Mouse (Mus musculus) heart, embryonic 14.5 days (tissue): ENCODE measurements at regions not wholly inside any gene's neighbourhood (a gene's known extent, or its start where the extent isn't known, plus 50 kb on each side); places are given as distances from the start of the nearest gene placed in this dataset.

Source experiments
- ATAC-seq: fragments of 200-750 bp; cut with Nextera tagmentation; 2 replicates; pipeline ENCODE4 v1.8.0; 2017; ENCODE audit warnings: low read depth, moderate TSS enrichment; ENCODE audit not compliant: insufficient number of reproducible peaks, insufficient read depth, low FRiP score
- H3K27ac ChIP-seq, 2 experiments: fragments of 200-500 bp in 1 of 2; fragments of 300-500 bp in 1 of 2; sonication (generic) in 1 of 2; replicated peaks in 1 of 2; 2 replicates each; pipeline ENCODE4 v1.5.1; 2012 to 2014; ENCODE audit warnings: low read depth in 2 of 2, low read length in 2 of 2, control low read depth in 1 of 2, mild to moderate bottlenecking in 1 of 2, mixed read lengths in 1 of 2; ENCODE audit not compliant: control insufficient read depth in 1 of 2, insufficient read depth in 1 of 2
- H3K27me3 ChIP-seq: fragments of 300-500 bp; sonication (generic); 2 replicates; pipeline ENCODE4 v1.6.1; 2014; ENCODE audit warnings: mild to moderate bottlenecking, low read length, control low read depth; ENCODE audit not compliant: control insufficient read depth, insufficient read depth
- H3K36me3 ChIP-seq: fragments of 300-500 bp; sonication (generic); 2 replicates; pipeline ENCODE4 v1.6.1; 2014; ENCODE audit warnings: mild to moderate bottlenecking, control low read depth, low read length, mixed read lengths; ENCODE audit not compliant: control insufficient read depth, insufficient read depth
- H3K4me1 ChIP-seq, 2 experiments: fragments of 200-500 bp in 1 of 2; fragments of 300-500 bp in 1 of 2; sonication (generic) in 1 of 2; 2 replicates each; pipeline ENCODE4 v1.6.1; 2012 to 2014; ENCODE audit warnings: low read length in 2 of 2, control low read depth in 1 of 2, mixed read lengths in 1 of 2; ENCODE audit not compliant: control insufficient read depth in 2 of 2, insufficient read depth in 2 of 2
- H3K4me2 ChIP-seq: fragments of 300-500 bp; sonication (generic); 2 replicates; pipeline ENCODE4 v1.6.1; 2014; ENCODE audit warnings: mild to moderate bottlenecking, low read length
- H3K4me3 ChIP-seq, 2 experiments: fragments of 200-500 bp in 1 of 2; fragments of 300-500 bp in 1 of 2; sonication (generic) in 1 of 2; 2 replicates each; pipeline ENCODE4 v1.5.1; 2012 to 2014; ENCODE audit warnings: low read length in 2 of 2, mild to moderate bottlenecking in 2 of 2, control low read depth in 1 of 2, low read depth in 1 of 2, moderate library complexity in 1 of 2; ENCODE audit not compliant: control insufficient read depth in 1 of 2, insufficient read depth in 1 of 2
- H3K9ac ChIP-seq: fragments of 300-500 bp; sonication (generic); 2 replicates; pipeline ENCODE4 v1.6.1; 2014; ENCODE audit warnings: mild to moderate bottlenecking, low read length
- H3K9me3 ChIP-seq: fragments of 300-500 bp; sonication (generic); 2 replicates; pipeline ENCODE4 v1.6.1; 2016; ENCODE audit warnings: low read length, control low read depth; ENCODE audit not compliant: control insufficient read depth
- WGBS: fragments of 180-500 bp; shearing (Covaris S2); extraction: QIAGEN DNeasy Blood & Tissue Kit; methylation state at CpG from one replicate; pipeline ENCODE4 v1.1.7; 2014; 5-methylcytosine and 5-hydroxymethylcytosine counted together

GRCm38 (mm10) chr13:57142851-57143250 lies 247.1 kb upstream of the Trpc7 start:
- Histone ChIP-seq H3K9me3 (no peaks in the 10 kb centered on the region), H3K4me1 (no peaks in the 10 kb centered on the region), H3K9ac (no peak overlapping the region), H3K4me2 (no peak overlapping the region), H3K27me3 (no peaks in the 10 kb centered on the region), H3K27ac (no peak overlapping the region), H3K4me3 (no peak overlapping the region), H3K36me3 (no peaks in the 10 kb centered on the region)
- WGBS = 33% methylated on average over 5 of the region's 5 CpGs
- ATAC-seq = no peak

- no peak for ATAC-seq
Observed at GRCm38 (mm10) chr13:57142441-57142840, 246.6 kb upstream of the Trpc7 start.

DNA sequence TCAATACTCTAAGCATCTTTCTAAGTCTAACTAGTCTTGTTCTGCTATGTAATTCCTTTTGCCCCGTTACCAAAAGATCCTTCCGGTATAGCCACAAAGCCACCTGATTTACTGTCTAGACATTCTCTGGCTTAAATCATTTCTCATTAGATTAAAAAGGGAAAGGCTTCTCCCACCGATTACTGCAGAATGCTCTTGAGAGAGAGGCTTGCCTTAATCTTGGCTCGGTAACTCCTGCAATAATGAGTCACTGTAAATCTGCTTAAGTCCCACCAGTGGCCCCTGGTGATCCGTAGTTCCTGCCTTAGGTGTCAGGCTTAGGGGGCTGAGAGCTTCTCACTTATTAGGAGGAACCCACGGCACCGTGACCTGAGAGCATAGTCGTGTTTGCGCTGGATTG lies 220.1 kb upstream of the Trpc7 start:
- H3K4me1 ChIP-seq = no peaks in the 10 kb centered on the region
- H3K4me3 ChIP-seq = no peak overlapping the region
- no peaks in the 10 kb centered on the region for H3K36me3 ChIP-seq
- ATAC-seq = no peak
- H3K4me2 ChIP-seq = no peak overlapping the region
- no peaks in the 10 kb centered on the region for H3K27me3 ChIP-seq
- WGBS = 52% methylated on average over 9 of the region's 9 CpGs
- H3K27ac ChIP-seq = no peak overlapping the region
- no peak overlapping the region for H3K9ac ChIP-seq
- H3K9me3 ChIP-seq = no peaks in the 10 kb centered on the region

More at GRCm38 (mm10) chr13:57142441-57142840, 246.6 kb upstream of the Trpc7 start:
- Histone ChIP-seq H3K9me3 (no peaks in the 10 kb centered on the region), H3K9ac (no peak overlapping the region), H3K27me3 (no peaks in the 10 kb centered on the region), H3K36me3 (no peaks in the 10 kb centered on the region), H3K27ac (no peak overlapping the region), H3K4me3 (no peak overlapping the region), H3K4me2 (no peak overlapping the region), H3K4me1 (no peaks in the 10 kb centered on the region)
- WGBS = 13% methylated on average over 2 of the region's 2 CpGs

DNA sequence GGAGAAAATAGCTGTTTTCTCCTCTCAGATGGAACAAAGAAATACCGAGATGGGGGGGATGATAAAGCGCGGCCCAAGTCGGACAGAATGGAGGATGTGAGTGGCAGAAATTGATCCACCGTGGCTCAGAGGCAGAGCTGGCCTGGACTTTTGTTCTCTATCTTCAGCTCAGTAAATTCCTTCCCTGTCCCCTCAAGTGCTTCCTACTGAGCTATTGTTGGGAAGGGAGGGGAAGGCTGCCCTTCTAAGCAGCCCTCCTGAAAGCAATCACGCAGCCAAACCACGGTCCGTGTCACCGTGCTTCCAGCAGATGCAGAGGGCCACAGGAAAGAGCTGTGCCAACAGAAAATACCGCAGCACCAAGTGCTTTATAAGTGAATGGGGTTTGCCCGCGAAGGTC lies 212.2 kb upstream of the Trpc7 start:
- Histone ChIP-seq H3K9ac (0 out of 2 replicates have a peak overlapping the region, but pooled peaks have one; percentile 18), H3K27me3 (no peaks in the 10 kb centered on the region), H3K4me1 (peaks cover 4 to 8% of the 10 kb centered on the region in 2 experiments; a peak in 2 of 4 replicates), H3K36me3 (no peaks in the 10 kb centered on the region), H3K4me3 (no peak overlapping the region; a peak in 1 of 4 replicates), H3K9me3 (peaks cover 6% of the 10 kb centered on the region; the same call in 1 of the 2 replicates), H3K4me2 (peak overlapping the region; percentile 47), H3K27ac (no peak overlapping the region)
- WGBS = 7% methylated on average over 12 of the region's 12 CpGs
- ATAC-seq = no peak

DNA sequence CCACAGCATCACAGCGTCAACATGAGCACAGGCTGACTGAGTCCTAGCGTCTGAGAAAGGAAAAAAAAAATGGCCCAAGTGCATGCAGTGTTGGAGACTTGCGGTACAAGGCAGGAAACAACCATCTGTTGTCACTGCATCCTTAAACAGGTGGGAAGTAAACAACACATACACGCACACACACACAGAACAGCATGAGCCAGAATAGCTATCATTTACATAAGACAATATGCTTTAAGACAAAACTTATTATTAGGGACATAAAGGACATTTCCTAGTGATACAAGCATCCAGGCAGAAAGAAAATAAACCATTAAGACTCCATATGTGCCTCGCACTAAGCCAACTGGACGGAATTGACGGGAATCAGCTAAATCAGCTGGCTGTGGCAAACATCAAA lies 203.8 kb upstream of the Trpc7 start:
- Histone ChIP-seq H3K9ac (no peak overlapping the region), H3K9me3 (no peaks in the 10 kb centered on the region), H3K27me3 (no peaks in the 10 kb centered on the region), H3K27ac (no peak overlapping the region), H3K4me3 (no peak overlapping the region), H3K36me3 (no peaks in the 10 kb centered on the region), H3K4me2 (no peak overlapping the region), H3K4me1 (peaks cover 0 to 2% of the 10 kb centered on the region in 2 experiments; a peak in 2 of 4 replicates)
- WGBS = 86% methylated on average over 7 of the region's 7 CpGs
- no peak for ATAC-seq

- H3K4me1 ChIP-seq = no peaks in the 10 kb centered on the region
- no peaks in the 10 kb centered on the region for H3K36me3 ChIP-seq
- H3K9ac ChIP-seq = no peak overlapping the region
- 86% methylated on average over 8 of the region's 8 CpGs for WGBS
- no peak overlapping the region for H3K27ac ChIP-seq
- no peak overlapping the region for H3K4me3 ChIP-seq
- no peak for ATAC-seq
- no peak overlapping the region for H3K4me2 ChIP-seq
- no peaks in the 10 kb centered on the region for H3K9me3 ChIP-seq
- no peaks in the 10 kb centered on the region for H3K27me3 ChIP-seq
Observed at GRCm38 (mm10) chr13:57091886-57092285, 196.1 kb upstream of the Trpc7 start.

DNA sequence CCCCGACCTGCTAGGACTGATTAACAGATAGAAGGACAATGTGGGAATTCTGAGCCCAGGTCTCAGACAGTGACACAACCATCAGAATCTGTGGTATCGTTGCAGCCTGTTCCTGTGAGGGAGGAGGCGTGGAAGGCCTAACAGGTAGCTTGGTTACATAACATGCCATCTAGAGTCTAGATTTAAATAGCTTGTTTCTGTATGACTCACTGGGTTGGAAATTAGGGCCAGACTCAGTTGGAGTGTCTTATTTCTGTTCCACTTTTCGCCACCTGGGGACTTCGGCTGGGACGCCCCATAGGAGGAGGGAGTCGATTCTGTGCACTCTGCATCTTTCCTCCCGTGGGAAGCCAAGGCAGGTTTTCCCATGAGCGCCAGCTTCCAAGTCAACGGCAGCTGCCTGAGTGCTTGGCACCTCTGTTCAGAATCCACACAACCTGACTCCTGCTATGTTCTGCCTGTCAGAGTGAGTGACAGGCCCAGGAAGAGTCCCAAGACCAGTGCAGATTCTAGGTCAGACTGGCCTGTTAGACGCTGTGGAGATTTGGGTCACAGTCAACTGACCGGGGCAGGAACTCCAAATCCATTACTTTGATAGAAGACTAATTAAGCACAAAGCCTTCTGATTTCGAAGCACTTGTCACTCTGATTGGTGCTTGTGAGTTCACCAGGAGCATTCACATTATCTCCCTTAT lies 193.7 kb upstream of the Trpc7 start:
- no peaks in the 10 kb centered on the region for H3K9me3 ChIP-seq
- no peak overlapping the region for H3K9ac ChIP-seq
- no peak overlapping the region for H3K4me3 ChIP-seq
- WGBS = 61% methylated on average over 13 of the region's 13 CpGs
- ATAC-seq = no peak
- H3K27me3 ChIP-seq = no peaks in the 10 kb centered on the region
- no peaks in the 10 kb centered on the region for H3K36me3 ChIP-seq
- no peaks in the 10 kb centered on the region for H3K4me1 ChIP-seq
- H3K4me2 ChIP-seq = no peak overlapping the region
- H3K27ac ChIP-seq = no peak overlapping the region

- WGBS = 80% methylated on average over 6 of the region's 6 CpGs
- Histone ChIP-seq H3K4me1 (no peaks in the 10 kb centered on the region), H3K27ac (no peak overlapping the region), H3K27me3 (no peaks in the 10 kb centered on the region), H3K4me2 (no peak overlapping the region), H3K36me3 (no peaks in the 10 kb centered on the region), H3K9me3 (no peaks in the 10 kb centered on the region; the same call in 1 of the 2 replicates), H3K9ac (no peak overlapping the region), H3K4me3 (no peak overlapping the region)
- ATAC-seq = no peak
Observed at GRCm38 (mm10) chr13:57087966-57088365, 192.2 kb upstream of the Trpc7 start.
